Mouse (Mus musculus) gonadal fat pad, adult 2 months (tissue): ENCODE data around the gene Atp10a. TPM values are rescaled to one million over a fixed set of nuclear protein-coding genes. Genes with fewer than 3 reads are reported as not detected.

ENCODE experiments used
- DNase-seq: peaks from one replicate; pipeline ENCODE4 v3.0.0-alpha.2; 2012; ENCODE audit warnings: low read depth
- polyA plus RNA-seq: library from polyadenylated mRNA; depleted of rRNA; stranded (reverse); fragments of >200 nt; gene quantifications from 2 replicates; pipeline ENCODE4 v1.2.3, GENCODE M21; 2012

Atp10a gene
- polyA plus RNA-seq, 1 experiment: 13.1 TPM

- DNase-seq: no peak
Observed at GRCm38 (mm10) chr7:58736841-58737547, 81.0 kb downstream of the Atp10a start.

DNA sequence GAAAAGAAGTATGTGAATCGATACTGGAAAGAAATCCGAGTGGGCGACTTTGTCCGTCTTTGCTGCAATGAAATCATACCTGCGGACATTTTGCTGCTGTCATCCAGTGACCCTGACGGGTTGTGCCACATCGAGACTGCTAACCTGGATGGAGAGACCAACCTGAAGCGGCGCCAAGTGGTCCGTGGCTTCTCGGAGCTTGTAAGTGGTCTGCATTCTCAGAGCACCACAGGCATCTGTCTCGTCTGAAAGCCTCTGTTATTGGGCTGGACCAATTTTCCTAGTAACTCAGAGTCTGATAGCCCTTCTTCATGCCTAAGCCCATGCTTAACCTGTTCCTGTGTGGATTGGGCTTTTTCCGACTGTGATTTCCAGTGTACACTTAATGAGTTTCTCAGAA, 84.2 kb downstream of the Atp10a start:
- DNase-seq: no peak

- no peak for DNase-seq
Observed at GRCm38 (mm10) chr7:58740842-58741241, 84.9 kb downstream of the Atp10a start.

- no peak for DNase-seq
Observed at GRCm38 (mm10) chr7:58742009-58742408, 86.0 kb downstream of the Atp10a start.

GRCm38 (mm10) chr7:58742648-58743047, 86.7 kb downstream of the Atp10a start:
- DNase-seq: no peak

DNA sequence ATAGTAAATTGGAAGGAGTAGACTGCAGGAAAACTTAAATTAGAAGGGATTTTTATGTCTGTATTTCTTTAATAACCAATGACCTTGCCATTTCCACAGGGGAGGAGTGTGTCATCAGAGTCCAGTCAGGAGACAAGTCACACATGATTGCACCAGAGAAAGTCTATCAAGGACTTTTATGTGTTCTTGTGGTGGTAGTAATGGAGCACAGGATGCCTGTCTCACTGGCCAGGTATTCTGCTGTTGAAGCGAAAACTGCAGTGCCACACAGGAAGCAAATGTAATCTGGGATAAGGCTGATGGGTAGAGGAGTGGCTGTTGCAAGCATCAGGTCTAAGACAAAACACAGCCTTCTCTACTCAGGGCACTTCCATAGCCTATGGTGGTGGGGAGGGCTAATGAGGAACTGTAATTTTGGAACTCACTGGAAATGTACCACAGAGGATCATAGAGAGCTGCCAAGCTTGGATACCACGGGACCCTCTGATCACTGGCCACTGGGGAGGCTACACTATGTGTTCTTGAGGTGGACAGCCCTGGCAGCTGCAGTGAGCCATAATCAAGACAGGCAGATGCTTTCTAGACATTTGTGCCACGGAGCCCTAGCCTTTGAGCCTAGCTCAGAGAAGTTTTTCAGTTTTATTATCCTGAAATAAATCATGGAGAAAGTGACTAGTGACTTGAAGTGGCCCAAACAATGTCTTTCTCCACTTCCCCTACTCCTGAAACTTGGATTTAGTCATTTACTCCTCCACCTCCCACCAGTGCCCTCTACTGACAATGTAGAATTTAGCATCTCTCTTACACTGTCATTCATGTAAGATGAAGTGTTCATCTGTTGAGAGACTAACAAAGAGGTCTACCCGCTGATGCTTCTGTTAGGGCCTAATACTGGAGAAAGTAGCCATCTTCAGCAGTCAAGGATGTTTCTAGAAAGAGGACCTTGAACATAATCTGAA, 87.7 kb downstream of the Atp10a start:
- DNase-seq: no peak

DNA sequence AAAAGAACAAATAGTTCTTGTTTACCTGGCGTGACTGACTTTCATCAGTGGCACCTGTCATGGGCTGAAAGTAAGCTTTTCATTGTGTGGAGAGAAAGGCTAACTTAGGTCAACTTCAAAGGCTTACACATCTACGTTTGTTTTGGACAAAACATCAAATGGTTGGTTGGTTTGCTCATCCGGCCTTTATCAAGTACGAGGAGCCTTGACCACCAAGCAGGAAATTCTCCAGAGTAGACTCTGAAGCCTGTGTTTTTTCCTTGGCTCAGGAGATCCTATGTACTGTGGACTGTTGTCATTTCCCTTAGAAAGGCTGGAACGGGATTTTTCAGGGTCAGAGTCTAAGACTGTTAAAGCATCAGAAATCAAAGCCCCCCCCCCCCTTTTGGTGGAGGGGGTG, 90.9 kb downstream of the Atp10a start:
- DNase-seq: no peak

- DNase-seq: peak; percentile 17
Observed at GRCm38 (mm10) chr7:58749904-58750612, 94.1 kb downstream of the Atp10a start.

DNA sequence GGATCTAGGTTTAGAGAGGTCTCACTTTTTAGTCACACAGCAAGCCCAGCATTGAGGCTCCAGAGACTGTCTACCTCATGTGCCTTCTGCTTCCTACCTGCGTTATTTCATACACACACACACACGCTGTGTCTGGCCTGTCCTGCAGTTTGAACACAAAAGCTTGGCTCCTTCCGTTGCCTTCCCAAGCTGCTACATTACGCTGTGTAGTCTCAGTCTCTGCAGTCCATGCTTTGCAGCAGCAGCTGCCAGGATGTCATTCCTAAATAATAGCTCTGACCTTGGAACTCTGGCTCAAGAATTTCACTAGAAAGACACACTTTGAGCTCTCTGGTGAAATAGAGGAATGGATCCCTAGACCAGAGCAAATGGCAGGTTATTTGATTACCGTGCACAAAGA, 96.1 kb downstream of the Atp10a start:
- no peak for DNase-seq

- DNase-seq: no peak
Observed at GRCm38 (mm10) chr7:58754076-58754475, 98.1 kb downstream of the Atp10a start.

GRCm38 (mm10) chr7:58754536-58754935, 98.6 kb downstream of the Atp10a start:
- DNase-seq: no peak

GRCm38 (mm10) chr7:58755083-58755482, 99.1 kb downstream of the Atp10a start:
- no peak for DNase-seq

- DNase-seq: no peak
Observed at GRCm38 (mm10) chr7:58755846-58756245, 99.9 kb downstream of the Atp10a start.

DNA sequence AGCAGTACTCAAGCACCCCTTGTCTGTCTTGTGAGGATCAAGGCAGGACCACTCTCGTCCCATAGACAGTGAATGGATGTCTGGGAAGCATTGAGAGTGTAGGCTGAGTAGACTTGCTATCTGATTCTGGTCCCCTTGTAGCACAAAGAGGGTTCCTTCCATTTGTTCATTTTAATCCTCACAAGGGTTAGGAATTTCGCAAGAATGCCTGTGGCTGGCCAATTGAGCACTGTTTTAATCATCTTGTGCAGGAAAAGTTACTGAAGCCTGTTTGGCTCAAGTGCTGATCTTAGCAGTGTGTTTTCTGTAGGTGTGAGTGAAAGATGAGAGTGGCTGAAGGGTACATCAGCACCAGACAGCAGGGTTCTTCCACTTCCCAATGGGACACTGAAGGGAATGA, 101.4 kb downstream of the Atp10a start:
- no peak for DNase-seq

- DNase-seq: no peak
Observed at GRCm38 (mm10) chr7:58758396-58758795, 102.4 kb downstream of the Atp10a start.

GRCm38 (mm10) chr7:58759265-58759664, 103.3 kb downstream of the Atp10a start:
- no peak for DNase-seq

DNA sequence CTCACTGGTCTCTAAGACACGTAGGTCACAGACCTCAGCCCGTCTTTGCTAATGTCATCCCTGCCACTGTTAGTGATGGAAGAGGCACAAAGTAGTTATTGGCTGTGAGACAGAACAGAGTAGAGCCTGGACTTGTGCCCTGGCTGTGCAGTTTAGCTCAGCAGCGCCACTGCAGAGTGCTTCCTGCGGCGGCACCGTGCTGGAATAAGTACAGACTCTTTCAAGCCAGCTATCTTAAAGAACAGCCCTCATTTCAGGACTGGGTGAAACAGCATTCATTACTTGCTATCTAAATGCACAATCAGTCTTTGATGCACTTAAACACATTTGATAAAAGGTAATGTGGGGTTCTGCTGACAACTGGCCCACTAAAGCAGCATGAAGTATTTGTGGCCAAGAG, 111.3 kb downstream of the Atp10a start:
- no peak for DNase-seq

GRCm38 (mm10) chr7:58768253-58768652, 112.3 kb downstream of the Atp10a start:
- DNase-seq: no peak

DNA sequence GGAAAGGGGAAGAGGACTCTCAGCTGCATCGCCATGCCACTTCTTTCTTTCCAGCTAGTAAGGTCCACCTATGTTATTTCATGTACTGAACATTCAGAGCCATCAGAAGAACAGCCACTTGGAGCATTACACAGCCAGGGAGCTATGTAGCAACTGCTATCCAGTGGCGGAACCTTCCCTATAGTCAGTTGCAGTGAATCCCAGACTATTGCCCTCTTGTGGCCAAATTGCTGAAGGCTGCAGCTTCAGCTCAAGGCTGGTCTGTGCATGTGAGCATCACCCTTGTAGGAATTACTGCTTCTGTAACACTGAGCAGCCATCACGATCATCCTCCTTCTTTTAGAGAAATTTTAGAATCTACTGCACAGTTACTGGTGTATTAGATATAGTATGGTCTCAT, 114.3 kb downstream of the Atp10a start:
- no peak for DNase-seq

- no peak for DNase-seq
Observed at GRCm38 (mm10) chr7:58772048-58772690, 116.2 kb downstream of the Atp10a start.

GRCm38 (mm10) chr7:58779146-58779545, 123.2 kb downstream of the Atp10a start:
- DNase-seq: no peak

DNA sequence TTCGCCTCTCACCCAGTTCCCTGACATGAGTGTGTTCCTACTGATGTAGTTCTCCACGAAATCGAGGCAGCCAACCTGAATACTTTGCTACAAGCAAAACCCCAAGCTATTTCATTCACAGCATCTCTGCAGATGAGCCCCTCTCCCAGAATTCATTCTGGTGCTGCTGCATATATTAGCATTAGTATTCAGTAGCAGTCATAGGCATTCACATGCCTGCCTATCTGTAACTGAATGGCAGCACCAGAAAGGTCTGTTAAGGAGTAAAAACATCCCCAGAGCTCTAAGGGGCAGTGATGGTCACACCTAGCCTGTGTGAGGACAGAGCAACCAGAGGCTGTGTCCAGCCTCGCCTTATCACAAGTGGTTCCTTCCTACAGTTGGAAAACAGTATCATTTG, 131.0 kb downstream of the Atp10a start:
- DNase-seq: no peak
